Mouse (Mus musculus) cerebellum, adult 11 months (tissue): ENCODE results near the gene Sike1.
A peak's percentile ranks its signal among the peaks of the same experiment; 100 is the strongest.

Experiments
- DNase-seq: peaks from one replicate; pipeline ENCODE4 v3.0.0; 2022

The Sike1 gene

GRCm38 (mm10) chr3:102995605-102996321 is at the start of gene Sike1:
Sike1 (plus strand) TSS chr3:102995708.
- peak; percentile 91 for DNase-seq

DNA sequence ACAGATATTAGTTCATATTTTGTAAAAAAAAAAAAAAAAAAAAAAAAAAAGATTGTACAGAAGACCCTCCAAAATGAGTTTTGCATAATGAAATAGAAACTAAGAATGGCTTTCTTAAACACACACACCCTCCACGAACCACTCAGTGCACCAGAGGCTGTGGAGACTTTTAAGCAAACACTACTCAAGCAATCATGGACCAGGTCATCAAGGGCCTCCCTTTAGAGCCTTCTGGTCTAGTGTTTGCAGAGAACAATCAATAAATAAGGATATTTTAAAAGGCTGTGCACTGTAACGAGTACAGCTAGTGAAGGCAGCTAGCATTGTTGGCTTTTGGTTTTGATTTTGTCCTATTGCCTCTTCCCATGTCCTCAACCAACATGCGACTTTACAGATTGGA is 49.2 kb upstream of the Sike1 start:
- no peak for DNase-seq

GRCm38 (mm10) chr3:102946861-102947260 is 48.6 kb upstream of the Sike1 start:
- DNase-seq = no peak

- no peak for DNase-seq
Observed at GRCm38 (mm10) chr3:102954476-102954875, 41.0 kb upstream of the Sike1 start.

DNA sequence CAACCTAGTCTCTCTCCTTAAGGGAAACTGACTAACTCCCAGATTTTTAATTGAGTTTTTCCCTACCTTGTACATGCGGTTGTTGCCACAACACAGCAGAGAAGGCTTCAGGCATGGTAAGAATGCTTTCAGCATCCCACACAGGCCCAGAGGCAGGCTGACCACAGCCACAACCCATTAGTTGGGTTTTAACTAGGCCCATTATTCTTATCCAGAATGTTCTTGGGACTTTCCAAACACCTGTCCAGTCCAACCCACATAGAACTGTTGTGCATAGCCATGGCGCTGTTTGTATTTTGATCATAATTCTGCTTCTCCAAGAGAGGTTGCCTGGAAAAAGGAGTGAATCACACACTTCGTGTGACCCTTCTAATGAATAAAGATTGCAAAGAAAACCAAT is 40.4 kb upstream of the Sike1 start:
- no peak for DNase-seq

- DNase-seq = no peak
Observed at GRCm38 (mm10) chr3:102955596-102955995, 39.9 kb upstream of the Sike1 start.

- DNase-seq = no peak
Observed at GRCm38 (mm10) chr3:102964033-102964432, 31.5 kb upstream of the Sike1 start, which contains the start of gene Nr1h5. Nr1h5 (minus strand) TSS chr3:102964133.

DNA sequence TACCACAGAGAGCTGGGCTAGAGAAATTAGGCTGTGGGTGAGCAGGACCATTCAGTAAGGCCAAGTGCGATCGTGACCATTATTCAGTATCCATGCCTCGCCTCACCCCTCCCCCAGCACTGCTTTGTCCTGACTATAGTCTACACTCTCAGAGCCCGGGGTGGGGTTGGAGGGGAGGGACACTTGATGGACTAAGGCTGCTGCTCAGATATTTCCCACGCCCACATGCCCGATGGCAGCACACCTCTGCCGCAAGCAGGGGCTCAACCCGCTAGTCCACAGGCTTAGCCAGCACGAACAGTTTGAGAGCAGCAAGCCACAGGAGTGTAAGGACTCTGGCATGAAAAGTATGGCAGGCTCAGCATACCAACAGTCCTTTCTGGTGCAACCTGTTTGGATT is 25.4 kb upstream of the Sike1 start:
- DNase-seq = no peak

DNA sequence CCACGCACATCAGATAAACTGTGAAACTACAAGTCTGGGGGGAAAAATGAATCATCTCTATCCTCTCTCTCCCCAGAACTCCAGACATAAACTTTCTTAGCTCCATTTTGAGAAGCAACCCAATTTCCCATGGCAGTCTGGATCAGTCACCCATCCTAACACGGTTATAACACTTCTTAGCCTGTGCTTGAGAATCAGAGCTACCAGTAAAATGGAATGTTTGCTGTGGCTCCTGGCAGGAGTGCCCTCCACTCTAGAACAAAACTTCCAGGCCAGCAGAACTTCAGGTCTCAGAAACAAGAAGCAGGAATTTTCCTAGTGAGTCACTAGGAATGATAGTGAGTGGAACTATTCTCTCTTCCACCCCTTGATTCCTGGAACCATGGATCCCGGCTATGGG is 25.0 kb upstream of the Sike1 start:
- DNase-seq = no peak

- DNase-seq = no peak
Observed at GRCm38 (mm10) chr3:102976906-102977305, 18.6 kb upstream of the Sike1 start.

- DNase-seq = no peak
Observed at GRCm38 (mm10) chr3:102979550-102980348, 15.8 kb upstream of the Sike1 start.

DNA sequence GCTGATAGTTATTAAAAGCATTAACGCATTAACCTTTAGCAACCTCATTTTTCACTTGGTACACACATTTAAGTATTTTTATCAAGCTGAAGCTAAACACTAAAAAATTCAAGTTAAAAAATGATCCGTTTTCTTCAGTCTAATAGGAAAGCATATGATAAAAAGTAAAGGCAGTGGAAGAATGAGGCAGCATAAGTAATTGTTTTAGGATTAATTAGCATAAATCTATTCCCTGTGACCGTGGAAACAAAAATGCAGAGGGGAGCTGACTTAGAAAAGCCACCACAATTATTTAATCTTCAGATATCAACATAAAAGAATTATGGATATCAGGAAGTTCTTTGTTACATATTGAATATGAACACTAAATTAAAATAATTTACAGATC is 15.2 kb upstream of the Sike1 start:
- DNase-seq = no peak

DNA sequence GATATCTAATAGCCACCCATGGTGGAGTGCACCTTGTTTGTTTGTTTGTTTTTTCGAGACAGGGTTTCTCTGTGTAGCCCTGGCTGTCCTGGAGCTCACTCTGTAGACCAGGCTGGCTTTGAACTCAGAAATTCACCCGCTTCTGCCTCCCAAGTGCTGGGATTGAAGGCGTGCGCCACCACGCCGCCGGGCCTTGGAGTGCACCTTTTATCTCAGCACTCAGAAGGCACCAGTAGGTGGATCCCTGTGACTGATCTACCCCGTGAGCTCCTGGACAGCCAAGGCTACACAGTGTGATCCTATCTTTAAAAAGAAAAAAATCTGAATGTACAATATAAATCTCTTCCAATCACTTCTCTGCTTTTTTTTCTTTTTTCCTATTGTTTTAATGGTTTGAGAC is 4.5 kb upstream of the Sike1 start:
- DNase-seq = no peak

- DNase-seq = no peak
Observed at GRCm38 (mm10) chr3:102992936-102993335, 2.6 kb upstream of the Sike1 start.

DNA sequence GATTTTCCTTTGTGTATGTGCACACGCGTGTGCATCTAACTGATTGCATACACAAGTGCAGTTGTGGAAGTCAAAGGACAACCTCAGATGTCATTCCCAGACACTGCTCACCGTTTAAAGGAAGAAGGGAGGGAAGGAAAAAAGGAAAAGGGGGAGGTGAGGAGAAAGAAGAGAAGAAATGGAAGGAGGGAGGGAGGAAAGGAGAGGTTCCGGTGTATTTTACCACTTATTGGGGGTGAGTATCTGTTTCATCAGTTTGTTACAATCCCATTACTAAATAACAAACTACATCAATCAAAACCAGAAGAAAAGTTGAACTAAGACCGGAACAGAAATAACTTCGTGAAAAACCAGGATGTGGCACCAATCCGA is 289 bp upstream of the Sike1 start:
- no peak for DNase-seq

DNA sequence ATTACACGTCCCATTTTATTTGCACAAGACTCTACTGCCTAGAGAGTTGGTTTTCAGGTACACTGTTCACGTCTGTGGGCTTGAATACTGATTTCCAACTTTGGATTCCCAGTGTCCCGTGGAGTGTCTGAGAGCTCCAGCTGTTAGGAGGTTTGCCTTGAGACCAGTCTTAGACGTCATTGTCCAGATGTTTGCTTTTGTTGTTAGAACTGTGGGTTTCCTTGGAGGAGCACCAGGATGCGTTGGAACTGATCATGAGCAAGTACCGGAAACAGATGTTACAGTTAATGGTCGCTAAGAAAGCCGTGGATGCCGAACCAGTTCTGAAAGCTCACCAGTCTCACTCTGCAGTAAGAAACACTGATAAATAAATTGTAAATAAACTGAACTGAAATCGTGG is 1.5 kb downstream of the Sike1 start:
- DNase-seq = no peak

GRCm38 (mm10) chr3:102997591-102997990 is 2.1 kb downstream of the Sike1 start:
- no peak for DNase-seq

- no peak for DNase-seq
Observed at GRCm38 (mm10) chr3:103001595-103001994, 6.1 kb downstream of the Sike1 start.

DNA sequence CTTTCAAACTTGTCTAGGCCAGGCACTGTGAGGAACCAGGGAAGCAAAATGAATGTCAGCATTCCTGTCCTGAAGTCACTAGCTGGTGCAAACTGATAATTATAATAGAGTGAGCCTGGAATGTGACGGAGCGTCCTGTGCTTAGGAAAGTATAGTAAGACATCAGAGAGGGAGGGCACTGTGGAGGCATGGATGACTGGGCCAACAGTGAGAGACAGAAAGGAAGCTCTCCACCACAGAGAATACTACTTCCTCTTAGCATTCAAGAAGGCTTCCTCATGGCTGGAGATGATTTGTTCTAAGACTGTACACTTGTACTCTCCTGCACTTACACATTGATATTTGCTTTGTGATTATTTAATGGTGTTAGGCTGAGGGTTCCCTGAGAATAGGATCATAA is 21.8 kb downstream of the Sike1 start:
- DNase-seq = no peak

DNA sequence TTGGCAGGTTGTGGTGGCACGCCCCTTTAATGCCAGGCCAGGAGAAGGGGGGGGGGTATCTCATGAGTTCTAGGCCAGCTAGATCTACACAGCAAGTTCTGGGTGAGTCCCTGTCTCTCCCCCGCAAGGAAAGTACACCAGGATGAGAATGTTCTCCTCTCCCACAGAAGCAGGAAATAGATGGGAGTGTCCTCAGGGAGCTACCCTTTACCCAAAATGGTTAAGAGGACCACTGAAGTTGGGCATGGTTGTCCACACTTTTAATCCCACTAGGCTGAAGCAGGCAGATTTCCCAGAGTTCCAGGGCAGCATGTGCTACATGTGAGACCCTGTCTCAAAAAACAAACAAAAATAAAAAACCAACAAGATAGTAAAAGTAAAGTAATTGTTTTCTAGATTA is 24.0 kb downstream of the Sike1 start:
- peak; percentile 14 for DNase-seq

DNA sequence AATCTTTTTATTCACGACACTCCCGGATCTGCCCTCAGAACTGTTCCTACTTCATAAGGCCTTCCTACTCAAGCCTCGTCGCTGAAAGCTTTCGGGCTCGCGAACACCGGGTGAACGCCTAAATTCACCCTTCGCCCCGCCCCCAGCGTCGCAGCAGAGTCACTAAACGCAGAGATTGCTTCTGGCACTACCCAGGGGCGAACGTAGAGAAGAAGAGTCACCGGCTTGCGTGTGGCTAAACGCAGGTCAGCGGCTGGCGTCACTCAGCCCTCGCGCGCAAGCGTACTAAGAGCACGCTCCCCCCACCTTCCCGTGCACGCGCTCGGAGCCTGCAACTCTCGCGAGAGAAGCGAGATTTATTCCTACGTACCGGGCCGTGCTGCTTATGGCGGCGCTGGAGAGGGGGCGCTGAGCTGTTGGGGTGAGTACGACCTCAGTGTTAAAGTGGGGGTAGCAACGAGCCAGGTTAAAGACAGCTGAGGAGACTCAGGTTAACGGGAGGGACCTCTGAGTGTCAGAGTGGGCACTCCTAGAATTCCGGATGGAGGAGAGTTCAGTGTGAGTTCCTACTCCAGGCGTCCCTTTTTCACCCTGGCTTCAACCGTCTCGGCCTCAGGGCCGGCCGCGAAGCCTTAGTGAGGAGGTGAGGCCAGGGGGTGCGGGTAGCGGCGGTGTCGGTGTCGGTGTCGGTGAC is 24.9 kb downstream of the Sike1 start, which contains the start of gene Csde1:
Gene Csde1, plus strand, starts transcription at position 178 of the 694 bp plus-strand sequence.
- peak; percentile 96 for DNase-seq

- peak; percentile 79 for DNase-seq
Observed at GRCm38 (mm10) chr3:103020943-103021638, 25.6 kb downstream of the Sike1 start.

DNA sequence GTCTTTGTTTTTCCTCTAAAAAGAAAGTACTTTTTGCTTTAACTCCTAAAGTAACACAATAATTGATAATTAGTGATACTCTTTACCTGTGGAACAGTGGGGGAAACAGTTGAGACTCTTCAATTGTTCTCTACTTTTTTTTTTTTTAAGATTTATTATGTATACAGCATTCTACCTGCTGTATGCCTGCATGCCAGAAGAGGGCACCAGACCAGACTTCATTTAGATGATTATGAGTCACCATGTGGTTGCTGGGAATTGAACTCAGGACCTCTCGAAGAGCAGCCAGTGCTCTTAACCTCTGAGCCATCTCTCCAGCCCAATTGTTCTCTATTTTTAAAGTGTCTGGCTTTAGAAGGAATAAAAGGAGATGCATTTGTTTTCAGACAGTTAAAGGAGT is 30.7 kb downstream of the Sike1 start:
- DNase-seq = no peak
